Mouse (Mus musculus) MN1 (cell line): ENCODE results near the gene Lce3b.

ENCODE experiments used
- DNase-seq: peaks from one replicate; pipeline ENCODE4 v3.0.0-alpha.2; 2016; ENCODE audit warnings: low spot score

The Lce3b gene

DNA sequence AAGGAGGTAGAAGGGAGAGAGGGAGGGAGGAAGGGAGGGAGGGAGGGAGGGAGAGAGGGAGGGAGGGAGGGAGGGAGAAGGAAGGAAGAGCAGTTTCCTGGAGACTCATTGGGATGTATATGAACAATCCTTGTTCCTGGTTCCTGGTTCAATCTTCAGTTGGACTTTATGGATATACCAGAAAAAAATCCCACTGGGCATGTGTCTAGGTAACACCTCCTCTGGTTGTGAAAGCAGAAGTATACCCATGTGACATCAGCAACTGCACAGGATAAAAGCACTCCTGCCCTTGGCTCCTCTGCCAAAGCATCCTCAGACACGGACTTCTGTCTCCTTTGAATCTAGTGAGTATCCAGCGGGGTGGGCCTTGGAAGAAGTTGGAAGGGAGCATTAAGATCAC, at the start of gene Lce3b:
Lce3b (plus strand) TSS at position 301 of the 400 bp plus-strand sequence.
- no peak for DNase-seq

DNA sequence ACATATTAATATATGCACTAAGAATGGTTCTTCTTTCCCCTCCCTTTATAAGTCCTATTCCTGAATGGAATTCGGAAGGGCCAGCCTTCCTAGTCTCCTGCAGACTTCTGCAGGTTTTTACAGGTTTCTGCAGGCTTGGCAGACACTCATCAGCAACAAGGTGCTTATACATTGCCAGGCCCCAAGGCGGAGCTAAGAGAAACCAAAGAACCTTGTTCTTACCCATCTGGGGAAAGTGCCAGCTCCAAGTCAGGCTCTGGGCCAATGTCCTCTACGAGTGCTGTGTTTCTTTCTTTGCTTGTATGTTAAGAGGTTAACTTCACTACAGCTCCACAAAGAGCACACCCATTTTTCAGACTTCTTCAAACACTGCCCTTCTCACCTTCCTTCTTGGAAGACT, 38.7 kb upstream of the Lce3b start:
- DNase-seq, result no peak

DNA sequence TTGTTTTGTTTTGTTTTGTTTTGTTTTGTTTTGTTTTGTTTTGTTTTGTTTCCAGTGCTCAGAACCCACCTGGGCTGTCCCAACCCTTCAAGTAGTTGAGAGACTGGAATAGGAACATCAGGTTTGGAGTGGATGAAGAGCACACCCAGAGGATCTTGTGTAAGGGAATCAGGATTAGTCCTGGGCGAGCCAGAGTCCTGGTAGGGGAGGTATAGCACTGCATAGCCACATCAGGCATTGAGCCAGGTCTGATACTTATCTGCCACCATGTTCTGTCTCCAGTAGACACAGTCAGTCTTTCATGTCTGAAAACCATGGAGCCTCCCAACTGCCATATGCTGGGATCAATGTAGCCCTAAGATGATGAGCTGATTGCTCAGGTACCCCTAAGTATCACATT, 38.3 kb upstream of the Lce3b start:
- no peak for DNase-seq

DNA sequence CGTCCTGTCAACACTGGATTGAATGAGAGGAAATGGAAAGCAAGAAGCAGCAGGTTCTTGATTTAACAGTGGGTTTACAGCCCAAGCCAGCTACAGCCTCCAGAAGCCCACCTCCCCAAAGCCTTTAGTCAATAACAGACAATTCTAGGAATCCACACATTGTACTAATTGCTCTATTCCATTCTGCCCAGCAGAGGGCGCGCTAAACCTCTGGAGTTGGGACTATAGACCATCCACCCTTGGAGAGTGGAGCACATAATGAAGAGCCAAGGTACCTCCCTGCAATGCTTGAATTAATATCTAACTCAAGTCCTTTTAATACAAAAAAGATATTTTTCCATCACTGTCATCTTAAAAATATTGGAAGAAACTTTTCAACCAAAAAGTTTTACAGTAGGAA, 29.8 kb upstream of the Lce3b start:
- no peak for DNase-seq

DNA sequence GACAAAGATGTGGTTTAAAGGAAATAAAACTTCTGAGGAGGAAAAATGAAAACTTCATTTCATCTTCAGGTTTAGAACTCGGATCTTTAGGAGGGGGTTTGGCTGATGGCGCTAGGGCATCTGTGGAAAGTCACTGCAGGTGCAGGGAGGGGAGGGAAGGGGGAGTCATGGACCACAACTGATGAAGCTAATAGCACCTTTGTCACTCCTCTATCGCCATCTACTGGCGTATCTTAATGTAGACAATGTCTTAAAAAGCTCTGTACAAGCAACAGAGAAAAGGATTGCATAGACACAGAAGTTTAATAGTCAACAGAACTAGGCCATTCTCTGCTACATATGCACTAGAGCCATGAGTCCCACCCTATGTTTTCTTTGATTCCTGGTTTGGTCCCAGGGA, 29.1 kb upstream of the Lce3b start:
- no peak for DNase-seq

DNA sequence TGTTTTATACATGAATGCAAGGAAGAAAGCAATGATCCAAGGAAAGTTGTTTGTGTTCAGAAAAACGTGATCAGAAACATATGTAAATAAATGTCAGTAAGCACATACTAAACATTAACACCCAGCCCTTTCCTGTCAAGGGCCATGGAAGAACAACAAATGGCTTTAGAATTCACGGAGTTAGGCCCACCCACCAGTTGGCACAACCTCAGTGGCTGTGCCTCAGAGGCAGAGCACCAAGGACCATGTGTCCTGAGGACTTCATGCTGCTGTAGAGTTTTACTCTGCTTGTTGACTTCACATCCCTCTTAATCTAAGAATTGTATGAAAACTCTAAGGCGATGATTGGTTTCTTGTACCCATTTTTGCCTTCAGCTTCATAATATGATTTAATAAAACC, 27.6 kb upstream of the Lce3b start:
- no peak for DNase-seq

DNA sequence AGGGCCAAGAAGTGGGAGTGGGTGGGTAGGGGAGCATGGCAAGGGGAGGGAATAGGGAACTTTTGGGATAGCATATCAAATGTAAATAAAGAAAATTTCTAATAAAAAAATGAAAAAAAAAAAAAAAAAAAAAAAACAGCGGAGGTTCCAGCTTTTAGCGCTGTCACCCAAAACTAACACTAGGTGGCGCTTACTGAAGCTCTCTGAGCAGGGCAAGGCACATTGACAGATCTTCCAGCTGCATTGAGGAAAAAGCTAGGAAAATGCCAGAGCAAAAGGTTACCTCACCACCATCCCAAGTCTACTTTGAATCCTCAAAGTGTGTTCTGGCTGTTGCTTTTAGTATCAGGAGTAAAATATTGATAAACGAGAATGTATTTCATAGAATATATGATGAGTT, 25.2 kb upstream of the Lce3b start:
- no peak for DNase-seq

DNA sequence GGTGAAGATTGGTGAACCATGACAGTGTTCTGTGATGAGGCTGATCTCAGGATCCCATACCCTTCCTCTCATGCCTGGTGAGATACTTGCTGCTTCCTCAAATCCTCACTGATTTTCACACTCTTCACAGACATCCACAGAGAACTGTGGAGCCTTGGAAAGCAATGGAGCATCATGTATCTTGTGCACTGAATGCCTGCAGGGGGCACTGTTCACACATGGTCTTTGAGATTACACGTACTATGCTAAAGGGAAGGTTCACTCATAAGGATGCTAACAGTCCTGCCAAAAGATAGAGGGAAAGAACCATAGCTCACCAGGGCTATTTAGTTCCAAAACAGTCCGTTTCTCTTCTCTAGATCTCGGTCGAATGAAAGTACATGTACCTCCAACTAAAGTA, 12.4 kb upstream of the Lce3b start:
- no peak for DNase-seq

DNA sequence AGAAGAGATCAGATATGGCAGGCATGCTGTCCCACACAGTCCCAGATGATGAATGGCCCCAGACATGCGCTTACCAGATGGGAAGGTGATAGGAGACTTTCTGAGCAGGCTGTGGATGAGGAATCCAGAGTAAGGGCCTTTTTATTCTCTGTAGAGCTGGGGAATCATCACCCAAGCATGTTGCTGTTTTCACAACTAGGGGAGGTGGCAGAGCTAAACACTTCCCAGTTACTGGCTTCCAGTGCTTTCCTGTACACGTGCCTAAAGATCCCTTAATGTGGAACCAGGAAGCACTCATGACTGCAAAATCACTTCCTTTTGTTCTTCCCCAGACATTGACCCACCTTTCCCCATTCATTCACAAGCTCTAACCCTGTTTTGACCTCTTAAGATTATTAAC, 6.6 kb upstream of the Lce3b start, which contains the start of gene Lce3a:
Lce3a (minus strand) TSS at position 101 of the 400 bp plus-strand sequence.
- DNase-seq, result no peak

DNA sequence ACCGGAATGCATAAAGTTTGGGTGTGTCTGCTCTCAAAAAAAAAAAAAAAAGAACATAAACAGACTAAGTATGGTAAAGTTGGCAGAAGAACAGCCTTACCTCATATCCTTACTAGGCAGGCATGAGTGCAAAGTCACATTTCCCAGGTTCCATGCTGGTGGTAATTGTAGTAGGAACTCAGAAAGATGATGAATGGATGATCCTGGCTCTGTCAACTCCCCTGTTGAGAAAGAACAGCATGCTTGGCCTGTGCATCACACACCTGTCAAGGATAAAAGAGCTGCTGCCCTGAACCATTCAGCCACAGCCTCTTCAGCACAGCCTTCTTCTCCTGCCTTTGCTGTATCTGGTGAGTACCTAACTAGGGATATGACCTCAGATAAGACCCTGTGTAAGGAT, 11.4 kb downstream of the Lce3b start, which contains the start of gene Lce3c:
Lce3c (plus strand) TSS at position 301 of the 400 bp plus-strand sequence.
- no peak for DNase-seq

DNA sequence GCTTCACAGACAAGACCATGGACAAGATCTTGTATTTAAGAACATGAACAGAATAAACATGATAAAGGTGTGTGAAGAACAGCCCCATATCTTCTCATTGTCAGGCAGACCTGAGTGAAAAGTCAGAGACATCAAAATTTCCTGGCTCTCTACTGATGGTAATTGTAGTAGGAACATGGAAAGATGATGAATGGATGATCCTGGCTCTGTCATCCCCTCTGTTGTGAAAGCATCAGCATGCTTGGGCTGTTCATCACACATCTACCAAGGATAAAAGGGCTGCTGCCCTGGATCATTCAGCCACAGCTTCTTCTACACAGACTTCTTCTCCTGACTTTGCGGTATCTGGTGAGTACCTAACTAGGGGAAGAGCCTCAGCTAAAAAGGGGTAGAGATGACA, 24.3 kb downstream of the Lce3b start, which contains the start of gene Lce3d:
Lce3d (plus strand) TSS at position 301 of the 400 bp plus-strand sequence.
- no peak for DNase-seq

DNA sequence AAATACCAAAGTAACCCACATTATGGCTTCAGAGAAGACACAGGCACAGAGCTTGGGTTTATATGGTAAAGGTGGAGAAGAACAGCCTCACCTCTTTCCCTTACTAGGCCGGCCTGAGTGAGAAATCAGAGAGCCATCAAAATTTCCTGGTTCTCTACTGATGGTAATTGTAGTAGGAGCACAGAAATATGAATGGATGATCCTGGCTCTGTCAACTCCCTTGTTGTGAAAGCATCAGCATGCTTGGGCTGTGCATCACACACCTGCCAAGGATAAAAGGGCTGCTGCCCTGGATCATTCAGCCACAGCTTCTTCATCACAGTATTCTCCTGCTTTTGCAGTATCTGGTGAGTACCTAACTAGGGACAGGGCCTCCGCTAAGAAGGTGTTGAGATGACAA, 34.0 kb downstream of the Lce3b start, which contains the start of gene Lce3e:
Lce3e (plus strand) TSS at position 301 of the 400 bp plus-strand sequence.
- no peak for DNase-seq

DNA sequence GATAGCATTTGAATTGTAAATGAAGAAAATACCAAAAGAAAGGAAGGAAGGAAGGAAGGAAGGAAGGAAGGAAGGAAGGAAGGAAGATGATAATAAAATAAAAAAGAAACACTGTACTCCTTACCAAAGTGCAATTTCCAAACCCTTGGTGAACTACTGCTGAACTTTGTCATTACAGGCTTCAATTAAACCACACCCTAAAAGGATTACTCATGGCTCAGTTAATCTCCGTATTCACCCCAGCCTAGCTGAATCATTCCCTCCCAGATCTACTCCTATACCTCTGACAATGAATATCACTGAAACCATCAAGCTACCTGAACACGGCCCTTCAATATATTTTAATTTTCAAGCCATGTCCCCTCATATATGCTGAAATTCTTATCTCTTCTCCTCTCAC, 45.7 kb downstream of the Lce3b start:
- no peak for DNase-seq
